Mouse (Mus musculus) liver, embryonic 13.5 days (tissue): Measurements from ENCODE around the gene Sbf1. TPM values are rescaled to one million over a fixed set of nuclear protein-coding genes. Genes with fewer than 3 reads are reported as not detected.

Experiments
- ATAC-seq: fragments of 200-750 bp; cut with Nextera tagmentation; 2 replicates; pipeline ENCODE4 v1.8.0; 2017; ENCODE audit warnings: low read depth, mild to moderate bottlenecking, moderate number of reproducible peaks, moderate library complexity
- DNase-seq: peaks from one replicate; pipeline ENCODE4 v3.0.0; 2022
- H3K27ac ChIP-seq: fragments of 300-500 bp; sonication (generic); 2 replicates; pipeline ENCODE4 v1.5.1; 2015; ENCODE audit warnings: moderate library complexity, mild to moderate bottlenecking, inconsistent platforms
- H3K27me3 ChIP-seq: fragments of 300-500 bp; sonication (generic); 2 replicates; pipeline ENCODE4 v1.6.1; 2015; ENCODE audit warnings: mild to moderate bottlenecking, inconsistent platforms
- H3K36me3 ChIP-seq: fragments of 300-500 bp; sonication (generic); 2 replicates; pipeline ENCODE4 v1.6.1; 2015; ENCODE audit warnings: mild to moderate bottlenecking, inconsistent platforms
- H3K4me1 ChIP-seq: fragments of 300-500 bp; sonication (generic); replicated peaks from 2 replicates; pipeline ENCODE4 v1.6.1; 2015; ENCODE audit warnings: inconsistent platforms
- H3K4me2 ChIP-seq: fragments of 300-500 bp; sonication (generic); 2 replicates; pipeline ENCODE4 v1.6.1; 2015; ENCODE audit warnings: inconsistent platforms, mild to moderate bottlenecking, moderate library complexity
- H3K4me3 ChIP-seq: fragments of 300-500 bp; sonication (generic); replicated peaks from 2 replicates; pipeline ENCODE4 v1.5.1; 2015; ENCODE audit warnings: mild to moderate bottlenecking, inconsistent platforms
- H3K9ac ChIP-seq: fragments of 300-500 bp; sonication (generic); 2 replicates; pipeline ENCODE4 v1.6.1; 2015; ENCODE audit warnings: mild to moderate bottlenecking, inconsistent platforms
- H3K9me3 ChIP-seq: fragments of 300-500 bp; sonication (generic); replicated peaks from 2 replicates; pipeline ENCODE4 v1.6.1; 2016; ENCODE audit warnings: inconsistent platforms
- WGBS: fragments of 180-500 bp; shearing (Covaris S2); methylation state at CpG from one replicate; pipeline ENCODE4 v1.1.7; 2015; ENCODE audit not compliant: insufficient replicate concordance; 5-methylcytosine and 5-hydroxymethylcytosine counted together
- polyA plus RNA-seq: library from polyadenylated mRNA; unstranded; fragments of >200 nt; fragmentation: Nextera tagmentation; extraction: Ambion mirVana; gene quantifications from 2 replicates; pipeline ENCODE4 v1.2.1, GENCODE M21; 2015

Gene Sbf1
- polyA plus RNA-seq, 1 experiment from 2014 or later: 18.8 TPM

DNA sequence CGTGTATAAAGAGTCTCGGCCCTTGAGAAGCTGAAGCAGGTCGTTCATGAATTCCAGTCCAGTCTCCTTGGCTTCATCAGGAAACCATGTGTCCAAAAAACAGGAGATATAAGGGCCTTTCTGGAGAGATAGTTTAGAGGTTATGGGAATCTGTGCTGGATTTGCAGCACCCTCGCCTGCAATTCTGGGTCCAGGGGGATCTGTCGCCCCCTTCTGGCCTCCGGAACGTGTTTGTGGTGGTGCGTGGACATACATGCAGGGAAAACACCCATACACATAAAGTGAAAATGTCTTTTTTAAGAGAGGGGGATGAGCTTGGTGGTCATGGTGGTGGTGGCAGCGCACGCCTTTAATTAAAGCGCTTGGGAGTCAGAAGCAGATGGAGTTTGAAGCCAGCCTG is 1.0 kb upstream of the Sbf1 start:
- Histone ChIP-seq H3K36me3 (no peaks in the 10 kb centered on the region), H3K4me1 (peaks cover 50% of the 10 kb centered on the region), H3K27me3 (no peaks in the 10 kb centered on the region), H3K9me3 (no peaks in the 10 kb centered on the region), H3K9ac (no peak overlapping the region), H3K4me3 (0 out of 2 replicates have a peak overlapping the region, but pooled peaks have one; percentile 92), H3K27ac (peak overlapping the region; percentile 67; the same call in 1 of the 2 replicates), H3K4me2 (peak overlapping the region; percentile 94)
- DNase-seq (peak; percentile 34), ATAC-seq (no peak)
- WGBS: 68% methylated on average over 11 of the region's 11 CpGs

DNA sequence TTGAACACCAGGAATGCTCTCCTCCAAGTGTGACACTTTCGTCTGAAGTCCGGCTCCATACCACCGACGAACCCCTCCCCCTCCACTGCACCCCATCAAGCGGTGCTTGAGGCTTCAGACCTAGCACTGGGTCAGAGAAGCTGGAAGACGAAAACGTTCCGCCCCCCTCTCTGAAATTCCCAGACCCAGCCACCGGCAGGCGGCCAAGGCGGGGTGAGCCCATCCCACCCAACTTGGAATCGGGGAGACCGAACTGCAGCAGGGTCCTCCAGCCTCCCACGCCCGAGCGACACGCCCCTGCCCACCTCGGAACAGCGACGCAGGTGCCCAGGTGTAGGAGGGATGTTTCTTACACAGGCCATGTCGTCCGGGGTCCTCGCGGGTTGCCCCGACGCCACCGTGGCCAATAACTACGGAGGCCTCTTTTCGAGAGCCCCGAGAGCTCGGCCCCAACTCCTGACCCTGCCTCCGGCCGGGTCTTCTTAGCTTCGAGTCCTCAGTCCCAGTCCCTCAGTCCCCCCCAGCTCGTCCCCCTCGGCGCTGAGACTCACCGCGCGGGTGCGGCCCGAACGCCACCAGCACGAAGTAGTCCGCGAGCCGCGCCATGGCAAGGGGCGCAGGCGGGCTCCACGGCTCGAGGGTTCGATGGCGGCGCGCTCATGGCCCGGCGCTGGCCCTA is 461 bp downstream of the Sbf1 start:
- peak overlapping the region; percentile 94 for H3K4me2 ChIP-seq
- H3K4me1 ChIP-seq: peaks cover 57% of the 10 kb centered on the region
- no peaks in the 10 kb centered on the region for H3K9me3 ChIP-seq
- DNase-seq: peak; percentile 26
- peak overlapping the region; percentile 92 for H3K4me3 ChIP-seq
- peak overlapping the region; percentile 59 for H3K27ac ChIP-seq
- H3K9ac ChIP-seq: peak overlapping the region; percentile 94
- peak; percentile 5 for ATAC-seq
- WGBS: under 1% methylated on average over 58 of the region's 58 CpGs
- no peaks in the 10 kb centered on the region for H3K36me3 ChIP-seq
- H3K27me3 ChIP-seq: no peaks in the 10 kb centered on the region

GRCm38 (mm10) chr15:89314107-89314506 is 1.0 kb downstream of the Sbf1 start:
- peak overlapping the region; percentile 94 for H3K9ac ChIP-seq
- no peak overlapping the region; the same call in 1 of the 2 replicates for H3K27ac ChIP-seq
- DNase-seq: no peak

DNA sequence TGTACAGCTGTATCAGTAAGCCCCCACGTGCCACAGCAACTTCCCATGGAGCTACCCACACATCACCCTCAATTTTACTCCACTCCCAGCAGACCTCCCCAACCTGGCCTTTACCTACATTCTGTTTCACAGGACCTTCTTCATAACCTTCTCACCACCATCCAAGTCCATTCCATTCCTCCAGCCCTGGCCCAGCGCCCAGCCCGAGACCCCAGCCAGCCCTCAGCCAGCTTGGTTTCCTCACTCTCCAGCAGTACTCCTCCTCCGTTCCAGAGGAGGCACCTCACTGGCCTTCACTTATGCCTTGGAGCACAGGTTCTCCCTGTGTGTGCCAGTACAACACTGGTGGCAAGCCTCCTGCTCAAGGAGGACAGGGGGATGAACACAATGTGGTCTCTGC is 1.8 kb downstream of the Sbf1 start:
- Histone ChIP-seq H3K9me3 (no peaks in the 10 kb centered on the region), H3K9ac (no peak overlapping the region), H3K27me3 (no peaks in the 10 kb centered on the region), H3K27ac (0 out of 2 replicates have a peak overlapping the region, but pooled peaks have one; percentile 12), H3K4me3 (peak overlapping the region; percentile 92; the same call in 1 of the 2 replicates), H3K4me2 (peak overlapping the region; percentile 94), H3K4me1 (peaks cover 70% of the 10 kb centered on the region), H3K36me3 (no peaks in the 10 kb centered on the region)
- ATAC-seq (no peak), DNase-seq (no peak)
- WGBS: 75% methylated on average over 4 of the region's 4 CpGs

More at GRCm38 (mm10) chr15:89314107-89314506, 1.0 kb downstream of the Sbf1 start:
- peak overlapping the region; percentile 92 for H3K4me3 ChIP-seq
- H3K27me3 ChIP-seq: no peaks in the 10 kb centered on the region
- H3K36me3 ChIP-seq: no peaks in the 10 kb centered on the region
- H3K4me2 ChIP-seq: peak overlapping the region; percentile 94
- 32% methylated on average over 3 of the region's 3 CpGs for WGBS
- no peaks in the 10 kb centered on the region for H3K9me3 ChIP-seq
- H3K4me1 ChIP-seq: peaks cover 63% of the 10 kb centered on the region
- no peak for ATAC-seq

- ATAC-seq: 0 out of 2 replicates have a peak, but pooled peaks have one; percentile 6
- DNase-seq: no peak
- Histone ChIP-seq H3K4me2 (peak overlapping the region; percentile 33), H3K27ac (peak overlapping the region; percentile 55), H3K4me1 (peaks cover 69% of the 10 kb centered on the region), H3K9me3 (no peaks in the 10 kb centered on the region), H3K27me3 (no peaks in the 10 kb centered on the region), H3K9ac (peak overlapping the region; percentile 37), H3K4me3 (no peak overlapping the region), H3K36me3 (peaks cover 29% of the 10 kb centered on the region)
- 26% methylated on average over 6 of the region's 6 CpGs for WGBS
Observed at GRCm38 (mm10) chr15:89309962-89310498, 5.1 kb downstream of the Sbf1 start.

DNA sequence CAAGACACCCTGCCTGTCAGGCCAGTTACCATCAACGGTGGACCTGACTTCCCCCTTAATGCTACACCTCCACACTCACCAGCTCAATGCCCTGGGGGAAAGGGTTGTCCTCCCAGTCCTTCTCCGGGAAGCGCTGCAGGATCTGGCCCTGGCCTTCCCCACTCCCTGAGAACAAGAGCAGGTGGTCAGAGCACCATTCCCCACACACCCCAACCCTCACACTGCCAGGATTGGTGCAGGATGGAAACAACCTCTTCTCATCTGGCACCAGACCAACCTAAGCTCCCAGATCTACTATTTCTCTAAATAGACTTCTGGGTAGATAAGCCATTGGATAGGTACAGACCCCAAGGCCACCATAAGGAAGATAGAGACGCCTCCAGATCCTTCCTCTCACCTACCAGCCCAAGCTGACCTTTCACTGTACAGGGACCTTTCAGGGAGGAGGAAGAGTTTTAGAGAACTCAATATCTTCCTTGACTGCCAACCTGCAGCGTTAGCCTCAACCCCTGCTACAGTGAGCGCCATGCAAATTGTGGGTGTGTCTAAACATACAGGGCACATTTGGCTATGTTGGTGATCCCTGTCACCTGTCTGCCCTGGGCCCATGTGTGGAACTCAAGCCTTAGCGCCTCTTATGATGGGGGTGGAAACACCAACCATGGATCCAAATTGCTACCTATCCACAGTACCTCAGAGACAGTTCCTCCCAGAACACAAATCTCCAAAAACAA is 6.5 kb downstream of the Sbf1 start:
- Histone ChIP-seq H3K27me3 (no peaks in the 10 kb centered on the region), H3K27ac (no peak overlapping the region), H3K4me1 (peaks cover 58% of the 10 kb centered on the region), H3K36me3 (peaks cover 44% of the 10 kb centered on the region), H3K9ac (no peak overlapping the region), H3K4me3 (no peak overlapping the region), H3K4me2 (no peak overlapping the region), H3K9me3 (no peaks in the 10 kb centered on the region)
- no peak for DNase-seq
- no peak for ATAC-seq
- 74% methylated on average over 7 of the region's 7 CpGs for WGBS

- Histone ChIP-seq H3K9ac (no peak overlapping the region), H3K9me3 (no peaks in the 10 kb centered on the region), H3K4me3 (no peak overlapping the region), H3K4me2 (no peak overlapping the region), H3K4me1 (peaks cover 47% of the 10 kb centered on the region), H3K27ac (no peak overlapping the region), H3K27me3 (no peaks in the 10 kb centered on the region), H3K36me3 (peaks cover 55% of the 10 kb centered on the region)
- WGBS: 79% methylated on average over 13 of the region's 13 CpGs
- no peak for DNase-seq
- no peak for ATAC-seq
Observed at GRCm38 (mm10) chr15:89307461-89307860, 7.7 kb downstream of the Sbf1 start.

- Histone ChIP-seq H3K4me3 (no peak overlapping the region), H3K27me3 (no peaks in the 10 kb centered on the region), H3K4me2 (no peak overlapping the region), H3K9me3 (no peaks in the 10 kb centered on the region), H3K27ac (no peak overlapping the region), H3K36me3 (peaks cover 70% of the 10 kb centered on the region), H3K9ac (no peak overlapping the region), H3K4me1 (peaks cover 33% of the 10 kb centered on the region)
- whole genome bisulfite sequencing: 64% methylated on average over 1 of the region's 1 CpGs
- ATAC-seq (no peak), DNase-seq (no peak)
Observed at GRCm38 (mm10) chr15:89305966-89306365, 9.1 kb downstream of the Sbf1 start.

GRCm38 (mm10) chr15:89300600-89300999 is 14.5 kb downstream of the Sbf1 start:
- Histone ChIP-seq H3K9ac (no peak overlapping the region), H3K4me2 (no peak overlapping the region), H3K4me1 (peaks cover 10% of the 10 kb centered on the region), H3K4me3 (no peak overlapping the region), H3K36me3 (peaks cover 83% of the 10 kb centered on the region), H3K9me3 (no peaks in the 10 kb centered on the region), H3K27me3 (no peaks in the 10 kb centered on the region), H3K27ac (no peak overlapping the region)
- DNase-seq: no peak
- ATAC-seq: no peak
- WGBS: 88% methylated on average over 8 of the region's 8 CpGs

GRCm38 (mm10) chr15:89300180-89300579 is 14.9 kb downstream of the Sbf1 start:
- H3K36me3 ChIP-seq: peaks cover 83% of the 10 kb centered on the region
- no peak for ATAC-seq
- 86% methylated on average over 13 of the region's 13 CpGs for WGBS

DNA sequence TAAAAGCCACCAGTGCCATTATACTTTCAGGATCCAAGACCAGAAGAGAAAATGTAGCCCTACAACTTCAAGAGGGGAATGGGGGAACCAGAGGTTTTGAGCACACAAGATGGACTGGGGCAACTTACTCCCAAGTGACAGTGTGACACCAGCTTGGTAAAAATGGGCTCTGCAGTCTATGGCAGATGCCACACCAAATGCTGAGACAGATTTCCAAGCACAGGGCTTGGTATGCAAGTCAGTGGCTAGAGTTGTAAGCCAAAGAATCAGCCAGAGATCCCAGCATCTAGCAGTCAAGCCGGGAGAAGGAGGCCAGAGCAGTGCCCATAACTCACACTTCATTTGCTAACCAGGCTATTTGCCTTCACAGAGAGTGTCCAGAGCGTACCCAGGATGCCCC is 17.4 kb downstream of the Sbf1 start:
- no peak for DNase-seq
- Histone ChIP-seq H3K4me2 (no peak overlapping the region), H3K36me3 (peaks cover 83% of the 10 kb centered on the region), H3K4me3 (no peak overlapping the region), H3K9ac (no peak overlapping the region), H3K27me3 (no peaks in the 10 kb centered on the region), H3K4me1 (peaks cover 34% of the 10 kb centered on the region), H3K9me3 (no peaks in the 10 kb centered on the region), H3K27ac (no peak overlapping the region)
- ATAC-seq: no peak
- WGBS: 83% methylated on average over 2 of the region's 2 CpGs

More at GRCm38 (mm10) chr15:89300180-89300579, 14.9 kb downstream of the Sbf1 start:
- no peak overlapping the region for H3K4me3 ChIP-seq
- peaks cover 14% of the 10 kb centered on the region for H3K4me1 ChIP-seq
- H3K9ac ChIP-seq: no peak overlapping the region
- no peak for DNase-seq
- no peaks in the 10 kb centered on the region for H3K27me3 ChIP-seq
- H3K27ac ChIP-seq: no peak overlapping the region
- H3K9me3 ChIP-seq: no peaks in the 10 kb centered on the region
- no peak overlapping the region for H3K4me2 ChIP-seq
